Mouse (Mus musculus) cerebellum, adult 2 months (tissue): ENCODE results near the gene Pds5a. TPM values are rescaled to one million over a fixed set of nuclear protein-coding genes. Genes with fewer than 3 reads are reported as not detected.

Experiments
- DNase-seq, 2 experiments: peaks; one replicate each; pipeline ENCODE4 v3.0.0; 2021
- H3K27ac ChIP-seq: fragments of 200-500 bp; 2 replicates; pipeline ENCODE4 v1.5.1; 2012; ENCODE audit warnings: low read length, control low read depth, inconsistent platforms; ENCODE audit not compliant: insufficient read depth
- H3K27me3 ChIP-seq: fragments of 200-500 bp; 2 replicates; pipeline ENCODE4 v1.6.1; 2012; ENCODE audit warnings: inconsistent platforms, mild to moderate bottlenecking, low read length, moderate library complexity; ENCODE audit not compliant: control insufficient read depth, insufficient read depth
- H3K4me1 ChIP-seq: fragments of 200-500 bp; 2 replicates; pipeline ENCODE4 v1.6.1; 2011; ENCODE audit warnings: low read length; ENCODE audit not compliant: control insufficient read depth, insufficient read depth
- H3K4me3 ChIP-seq: fragments of 200-500 bp; replicated peaks from 2 replicates; pipeline ENCODE3; 2011; ENCODE audit warnings: mild to moderate bottlenecking, low read depth, low read length, control low read depth; ENCODE audit not compliant: insufficient read depth
- CTCF ChIP-seq: fragments of 200-500 bp; IDR thresholded peaks from 2 replicates; pipeline ENCODE4 v1.5.1; 2011; ENCODE audit warnings: low read depth, mild to moderate bottlenecking, control low read depth, low read length, moderate library complexity, borderline replicate concordance; ENCODE audit not compliant: insufficient read depth
- POLR2A ChIP-seq: fragments of 200-500 bp; IDR thresholded peaks from 2 replicates; pipeline ENCODE4 v1.6.1; 2011; ENCODE audit warnings: low read length, control low read depth, borderline replicate concordance; ENCODE audit not compliant: insufficient read depth
- WGBS: fragments of 180-500 bp; shearing (Covaris S2); methylation state at CpG from one replicate; pipeline ENCODE4 v1.1.7; 2018; 5-methylcytosine and 5-hydroxymethylcytosine counted together
- polyA plus RNA-seq: library from polyadenylated mRNA; depleted of rRNA; stranded (reverse); fragments of >200 nt; gene quantifications from 2 replicates; pipeline ENCODE4 v1.2.3, GENCODE M21; 2012

Gene Pds5a
- polyA plus RNA-seq, 1 experiment = 58.3 TPM

GRCm38 (mm10) chr5:65717063-65717902 lies 19.2 kb upstream of the Pds5a start:
- DNase-seq = no peak
- TF ChIP-seq POLR2A = no peak
- no peak for TF ChIP-seq CTCF
- 86% methylated on average over 18 of the region's 18 CpGs for WGBS

GRCm38 (mm10) chr5:65715084-65715483 lies 17.0 kb upstream of the Pds5a start:
- 86% methylated on average over 6 of the region's 6 CpGs for WGBS
- Histone ChIP-seq H3K4me3 (no peak overlapping the region), H3K27me3 (no peaks in the 10 kb centered on the region), H3K4me1 (no peaks in the 10 kb centered on the region), H3K27ac (no peak overlapping the region)
- no peak for DNase-seq
- TF ChIP-seq POLR2A = no peak
- TF ChIP-seq CTCF = no peak

More at GRCm38 (mm10) chr5:65717063-65717902, 19.2 kb upstream of the Pds5a start:
- Histone ChIP-seq H3K27me3 (no peaks in the 10 kb centered on the region), H3K27ac (no peak overlapping the region), H3K4me3 (no peak overlapping the region), H3K4me1 (no peaks in the 10 kb centered on the region)

- no peak for DNase-seq
- H3K27me3 ChIP-seq = no peaks in the 10 kb centered on the region
- H3K27ac ChIP-seq = no peak overlapping the region
- H3K4me3 ChIP-seq = no peak overlapping the region
- WGBS = 93% methylated on average over 1 of the region's 1 CpGs
- TF ChIP-seq CTCF (no peak), POLR2A (no peak)
- no peaks in the 10 kb centered on the region for H3K4me1 ChIP-seq
Observed at GRCm38 (mm10) chr5:65711463-65711862, 13.4 kb upstream of the Pds5a start.

GRCm38 (mm10) chr5:65710267-65710666 lies 12.2 kb upstream of the Pds5a start:
- no peak overlapping the region for H3K27ac ChIP-seq
- H3K4me3 ChIP-seq = no peak overlapping the region
- 73% methylated on average over 8 of the region's 8 CpGs for WGBS
- H3K4me1 ChIP-seq = no peaks in the 10 kb centered on the region
- no peaks in the 10 kb centered on the region for H3K27me3 ChIP-seq
- TF ChIP-seq POLR2A = no peak
- TF ChIP-seq CTCF = no peak
- no peak for DNase-seq

GRCm38 (mm10) chr5:65706979-65707378 lies 8.9 kb upstream of the Pds5a start:
- no peak for TF ChIP-seq CTCF
- TF ChIP-seq POLR2A = no peak
- DNase-seq = no peak
- Histone ChIP-seq H3K27me3 (no peaks in the 10 kb centered on the region; the same call in 1 of the 2 replicates), H3K4me1 (no peaks in the 10 kb centered on the region), H3K27ac (no peak overlapping the region), H3K4me3 (no peak overlapping the region)
- 39% methylated on average over 5 of the region's 5 CpGs for WGBS

GRCm38 (mm10) chr5:65706171-65706570 lies 8.1 kb upstream of the Pds5a start:
- no peak overlapping the region for H3K4me3 ChIP-seq
- DNase-seq = no peak
- 80% methylated on average over 4 of the region's 4 CpGs for WGBS
- H3K4me1 ChIP-seq = no peaks in the 10 kb centered on the region
- H3K27me3 ChIP-seq = no peaks in the 10 kb centered on the region; the same call in 1 of the 2 replicates
- TF ChIP-seq CTCF (no peak), POLR2A (no peak)
- H3K27ac ChIP-seq = no peak overlapping the region

- Histone ChIP-seq H3K27ac (no peak overlapping the region), H3K27me3 (no peaks in the 10 kb centered on the region; the same call in 1 of the 2 replicates), H3K4me1 (no peaks in the 10 kb centered on the region), H3K4me3 (no peak overlapping the region)
- DNase-seq = no peak
- WGBS = 80% methylated on average over 12 of the region's 12 CpGs
- TF ChIP-seq POLR2A = no peak
- no peak for TF ChIP-seq CTCF
Observed at GRCm38 (mm10) chr5:65704765-65705678, 6.9 kb upstream of the Pds5a start.
